8 mouse cellular contexts compared by ENCODE assay signal in genomic region chr2:24416668-24417067, GRCm38 (mm10). TPM values are rescaled to one million over a fixed set of nuclear protein-coding genes. Genes with fewer than 3 reads are reported as not detected.
DNase-seq lines count a peak whose midpoint lies in the region; ATAC-seq lines count a peak whose summit lies in the region.

No protein-coding gene starts in this region.

- DNase-seq in cerebellum, postnatal 10 days, result peak; percentile 33 to 51
- DNase-seq in cerebellum, adult 9-10 months, result no peak
- peak; percentile 13 for DNase-seq in Muller cell, postnatal 12 days (ENCODE audit: inconsistent ontology term)
- DNase-seq in kidney, adult 18-20 months, result peak; percentile 66
- peak; percentile 65 for DNase-seq in midbrain, embryonic 14.5 days
- DNase-seq in cerebellum, adult 18-20 months, result no peak
- DNase-seq in adrenal gland, adult 8-10 months, result no peak
- no peak for DNase-seq in left cerebral cortex, postnatal 36 days (ENCODE audit: low spot score in 2 of 2)

- H3K36me3 ChIP-seq in midbrain, embryonic 14.5 days (ENCODE audit: control insufficient read depth, insufficient read depth, low read length), result no peaks in the 10 kb centered on the region

- ATAC-seq in midbrain, embryonic 14.5 days (ENCODE audit: low FRiP score, low TSS enrichment), result peak; percentile 67

- no peaks in the 10 kb centered on the region for H3K27me3 ChIP-seq in midbrain, embryonic 14.5 days (ENCODE audit: control insufficient read depth, insufficient read depth, low read length)

- intact Hi-C loops in left cerebral cortex, postnatal 36 days (cut with DNase I), result no loop called here

- no peak overlapping the region for H3K9ac ChIP-seq in midbrain, embryonic 14.5 days (replicated peaks; ENCODE audit: low read length)

- 3% methylated on average over 9 of the region's 9 CpGs for WGBS in midbrain, embryonic 14.5 days

- 0 out of 2 replicates have a peak, but pooled peaks cover 2% of the 10 kb centered on the region for H3K4me1 ChIP-seq in midbrain, embryonic 14.5 days (ENCODE audit: control insufficient read depth, insufficient read depth, low read length)

- H3K4me3 ChIP-seq in midbrain, embryonic 14.5 days (replicated peaks; ENCODE audit: low read depth, low read length), result no peak overlapping the region

- H3K9me3 ChIP-seq in midbrain, embryonic 14.5 days (ENCODE audit: control insufficient read depth, low read length), result no peaks in the 10 kb centered on the region

- no peak overlapping the region for H3K27ac ChIP-seq in midbrain, embryonic 14.5 days (replicated peaks; ENCODE audit: low read depth, low read length)

- H3K4me2 ChIP-seq in midbrain, embryonic 14.5 days (ENCODE audit: low read length), result no peak overlapping the region

RNA-seq across cellular contexts. Expression of gene Psd4, which starts 49.3 kb away (rescaled TPM):
- 0.07 and 0.18 TPM in 2 replicates for polyA plus RNA-seq in midbrain, embryonic 14.5 days (2014; fragmentation: Nextera tagmentation; extraction: Ambion mirVana)
- 1 to 10 TPM; 1.5 to 5.2 (median 3.9) TPM for total RNA-seq in adrenal gland, adult 8-10 months (2022)
- 1 to 10 TPM; 2.1 to 3.0 TPM for total RNA-seq in left cerebral cortex, postnatal 36 days (2021)

RNA-seq across cellular contexts. Expression of gene Pax8, which starts 58.7 kb away (rescaled TPM):
- polyA plus RNA-seq in midbrain, embryonic 14.5 days (2014; fragmentation: Nextera tagmentation; extraction: Ambion mirVana), result 4.5 and 5.4 TPM in 2 replicates
- total RNA-seq in adrenal gland, adult 8-10 months (2022), result not detected
- total RNA-seq in left cerebral cortex, postnatal 36 days (2021), result not detected

Comparison
In these comparisons a context has a peak if more than half of its experiments do, and no peak if none do; other contexts are left out.
1. DNase-seq: peak in cerebellum, postnatal 10 days (2 of 2), Muller cell, postnatal 12 days (single experiment), kidney, adult 18-20 months (single experiment) and midbrain, embryonic 14.5 days (single experiment); none in cerebellum, adult 9-10 months (single experiment), cerebellum, adult 18-20 months (0 of 2), adrenal gland, adult 8-10 months (single experiment) and left cerebral cortex, postnatal 36 days (0 of 2).